Mouse (Mus musculus): ENCODE measurements at regions not wholly inside any gene's neighbourhood (a gene's known extent, or its start where the extent isn't known, plus 50 kb on each side); places are given as distances from the start of the nearest gene placed in this dataset.

GRCm38 (mm10) chrX:166652400-166652799 is 66.9 kb upstream of the Egfl6 start:
- no peaks in the 10 kb centered on the region for H3K9me3 ChIP-seq (ENCODE audit: control insufficient read depth, low read length)
- no peaks in the 10 kb centered on the region for H3K4me1 ChIP-seq (ENCODE audit: control insufficient read depth)
- no peaks in the 10 kb centered on the region for H3K27me3 ChIP-seq (ENCODE audit: control insufficient read depth)
- no peaks in the 10 kb centered on the region for H3K36me3 ChIP-seq (ENCODE audit: control insufficient read depth)
- TF ChIP-seq GATA1 (IDR thresholded peaks at IDR 0.05; ENCODE audit: low read length) = no peak
- TF ChIP-seq TAL1 (IDR thresholded peaks at IDR 0.05; ENCODE audit: low read length) = no peak
- H3K4me3 ChIP-seq (replicated peaks) = no peak overlapping the region

GRCm38 (mm10) chrX:166645713-166646112 is 60.2 kb upstream of the Egfl6 start:
- Histone ChIP-seq H3K36me3 (ENCODE audit: control insufficient read depth) (no peaks in the 10 kb centered on the region), H3K4me3 (replicated peaks) (no peak overlapping the region), H3K9me3 (ENCODE audit: control insufficient read depth, low read length) (no peaks in the 10 kb centered on the region), H3K4me1 (ENCODE audit: control insufficient read depth) (no peaks in the 10 kb centered on the region), H3K27me3 (ENCODE audit: control insufficient read depth) (no peaks in the 10 kb centered on the region)
- TF ChIP-seq TAL1 (IDR thresholded peaks at IDR 0.05; ENCODE audit: low read length) (no peak), GATA1 (IDR thresholded peaks at IDR 0.05; ENCODE audit: low read length) (no peak)

- Histone ChIP-seq H3K4me1 (ENCODE audit: control insufficient read depth) (no peaks in the 10 kb centered on the region), H3K36me3 (ENCODE audit: control insufficient read depth) (no peaks in the 10 kb centered on the region), H3K9me3 (ENCODE audit: control insufficient read depth, low read length) (no peaks in the 10 kb centered on the region), H3K4me3 (replicated peaks) (no peak overlapping the region), H3K27me3 (ENCODE audit: control insufficient read depth) (no peaks in the 10 kb centered on the region)
- TF ChIP-seq GATA1 (IDR thresholded peaks at IDR 0.05; ENCODE audit: low read length) = no peak
- TF ChIP-seq TAL1 (IDR thresholded peaks at IDR 0.05; ENCODE audit: low read length) = no peak
Observed at GRCm38 (mm10) chrX:166641256-166641655, 55.7 kb upstream of the Egfl6 start.

- H3K36me3 ChIP-seq (ENCODE audit: control insufficient read depth) = no peaks in the 10 kb centered on the region
- no peaks in the 10 kb centered on the region for H3K4me1 ChIP-seq (ENCODE audit: control insufficient read depth)
- H3K27me3 ChIP-seq (ENCODE audit: control insufficient read depth) = no peaks in the 10 kb centered on the region
- no peaks in the 10 kb centered on the region for H3K9me3 ChIP-seq (ENCODE audit: control insufficient read depth, low read length)
- TF ChIP-seq TAL1 (IDR thresholded peaks at IDR 0.05; ENCODE audit: low read length) (no peak), GATA1 (IDR thresholded peaks at IDR 0.05; ENCODE audit: low read length) (no peak)
- H3K4me3 ChIP-seq (replicated peaks) = no peak overlapping the region
Observed at GRCm38 (mm10) chrX:166640258-166640657, 54.7 kb upstream of the Egfl6 start.

All from erythroblast, embryonic 14.5 days (primary cell).